Mouse (Mus musculus) heart, embryonic 10.5 days (tissue): ENCODE measurements around the gene Avil. TPM values are rescaled to one million over a fixed set of nuclear protein-coding genes. Genes with fewer than 3 reads are reported as not detected.

Experiments used
- DNase-seq: peaks from one replicate; pipeline ENCODE4 v3.0.0-alpha.2; 2017; ENCODE audit warnings: low spot score
- H3K27ac ChIP-seq: fragments of 300-500 bp; sonication (generic); 2 replicates; pipeline ENCODE4 v1.5.1; 2016; ENCODE audit warnings: mild to moderate bottlenecking
- H3K27me3 ChIP-seq: fragments of 300-500 bp; sonication (generic); 2 replicates; pipeline ENCODE4 v1.6.1; 2016; ENCODE audit warnings: mild to moderate bottlenecking; ENCODE audit not compliant: poor library complexity, insufficient read depth, severe bottlenecking
- H3K36me3 ChIP-seq: fragments of 300-500 bp; sonication (generic); 2 replicates; pipeline ENCODE4 v1.6.1; 2016; ENCODE audit warnings: mild to moderate bottlenecking, moderate library complexity
- H3K4me1 ChIP-seq: fragments of 300-500 bp; sonication (generic); 2 replicates; pipeline ENCODE4 v1.6.1; 2016; ENCODE audit warnings: mild to moderate bottlenecking
- H3K4me3 ChIP-seq: fragments of 300-500 bp; sonication (generic); 2 replicates; pipeline ENCODE4 v1.5.1; 2016; ENCODE audit warnings: mild to moderate bottlenecking, moderate library complexity
- H3K9me3 ChIP-seq: fragments of 300-500 bp; sonication (generic); 2 replicates; pipeline ENCODE4 v1.6.1; 2016; ENCODE audit warnings: mild to moderate bottlenecking, moderate library complexity
- WGBS: fragments of 180-500 bp; shearing (Covaris S2); methylation state at CpG from one replicate; pipeline ENCODE4 v1.1.7; 2016; 5-methylcytosine and 5-hydroxymethylcytosine counted together
- polyA plus RNA-seq: library from polyadenylated mRNA; unstranded; fragments of >200 nt; fragmentation: Nextera tagmentation; extraction: Ambion mirVana; gene quantifications from 2 replicates; pipeline ENCODE4 v1.2.1, GENCODE M21; 2016

Gene Avil
- polyA plus RNA-seq, 1 experiment from 2014 or later: not detected

DNA sequence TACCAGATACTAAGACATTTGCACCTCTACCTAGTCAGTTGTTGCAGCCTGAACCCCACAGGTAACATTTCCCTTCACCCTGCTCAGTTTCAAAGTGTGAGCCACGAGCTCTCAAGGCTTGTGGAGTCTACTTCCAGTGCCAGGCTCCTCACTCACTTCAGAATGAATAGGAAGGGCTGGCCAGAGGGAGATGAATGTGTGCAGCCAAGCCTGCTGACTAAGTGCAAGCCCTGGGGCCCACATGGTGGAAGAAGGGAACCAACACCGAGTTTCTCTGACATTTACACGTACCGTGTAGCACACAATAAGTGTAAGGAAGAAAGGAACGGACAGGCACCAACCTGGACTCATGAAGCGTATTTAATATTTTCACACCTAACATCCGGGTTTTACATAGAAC lies 3.3 kb downstream of the Avil start:
- H3K27me3 ChIP-seq: no peaks in the 10 kb centered on the region
- DNase-seq: no peak
- H3K36me3 ChIP-seq: peaks cover 18% of the 10 kb centered on the region
- WGBS: 83% methylated on average over 7 of the region's 7 CpGs
- peaks cover 7% of the 10 kb centered on the region for H3K4me1 ChIP-seq
- no peak overlapping the region for H3K4me3 ChIP-seq
- no peak overlapping the region for H3K27ac ChIP-seq
- H3K9me3 ChIP-seq: no peaks in the 10 kb centered on the region

- DNase-seq: no peak
- no peak overlapping the region for H3K4me3 ChIP-seq
- no peaks in the 10 kb centered on the region; the same call in 1 of the 2 replicates for H3K4me1 ChIP-seq
- no peaks in the 10 kb centered on the region for H3K9me3 ChIP-seq
- H3K27ac ChIP-seq: no peak overlapping the region
- no peaks in the 10 kb centered on the region for H3K27me3 ChIP-seq
- 51% methylated on average over 5 of the region's 5 CpGs for WGBS
- H3K36me3 ChIP-seq: no peaks in the 10 kb centered on the region
These were observed 16.0 kb downstream of the Avil start for GRCm38 (mm10) chr10:127016488-127016887.

GRCm38 (mm10) chr10:127017071-127017470 lies 16.6 kb downstream of the Avil start:
- 19% methylated on average over 2 of the region's 2 CpGs for WGBS
- Histone ChIP-seq H3K27me3 (no peaks in the 10 kb centered on the region), H3K4me1 (no peaks in the 10 kb centered on the region; the same call in 1 of the 2 replicates), H3K36me3 (peaks cover 6% of the 10 kb centered on the region; the same call in 1 of the 2 replicates), H3K4me3 (no peak overlapping the region), H3K9me3 (no peaks in the 10 kb centered on the region), H3K27ac (no peak overlapping the region)
- no peak for DNase-seq

- no peak overlapping the region for H3K4me3 ChIP-seq
- WGBS: 77% methylated on average over 16 of the region's 16 CpGs
- no peaks in the 10 kb centered on the region for H3K27me3 ChIP-seq
- peaks cover 17% of the 10 kb centered on the region for H3K36me3 ChIP-seq
- H3K4me1 ChIP-seq: no peaks in the 10 kb centered on the region; the same call in 1 of the 2 replicates
- no peak overlapping the region for H3K27ac ChIP-seq
- DNase-seq: no peak
- no peaks in the 10 kb centered on the region for H3K9me3 ChIP-seq
These were observed 17.9 kb downstream of the Avil start for GRCm38 (mm10) chr10:127018422-127018821.

DNA sequence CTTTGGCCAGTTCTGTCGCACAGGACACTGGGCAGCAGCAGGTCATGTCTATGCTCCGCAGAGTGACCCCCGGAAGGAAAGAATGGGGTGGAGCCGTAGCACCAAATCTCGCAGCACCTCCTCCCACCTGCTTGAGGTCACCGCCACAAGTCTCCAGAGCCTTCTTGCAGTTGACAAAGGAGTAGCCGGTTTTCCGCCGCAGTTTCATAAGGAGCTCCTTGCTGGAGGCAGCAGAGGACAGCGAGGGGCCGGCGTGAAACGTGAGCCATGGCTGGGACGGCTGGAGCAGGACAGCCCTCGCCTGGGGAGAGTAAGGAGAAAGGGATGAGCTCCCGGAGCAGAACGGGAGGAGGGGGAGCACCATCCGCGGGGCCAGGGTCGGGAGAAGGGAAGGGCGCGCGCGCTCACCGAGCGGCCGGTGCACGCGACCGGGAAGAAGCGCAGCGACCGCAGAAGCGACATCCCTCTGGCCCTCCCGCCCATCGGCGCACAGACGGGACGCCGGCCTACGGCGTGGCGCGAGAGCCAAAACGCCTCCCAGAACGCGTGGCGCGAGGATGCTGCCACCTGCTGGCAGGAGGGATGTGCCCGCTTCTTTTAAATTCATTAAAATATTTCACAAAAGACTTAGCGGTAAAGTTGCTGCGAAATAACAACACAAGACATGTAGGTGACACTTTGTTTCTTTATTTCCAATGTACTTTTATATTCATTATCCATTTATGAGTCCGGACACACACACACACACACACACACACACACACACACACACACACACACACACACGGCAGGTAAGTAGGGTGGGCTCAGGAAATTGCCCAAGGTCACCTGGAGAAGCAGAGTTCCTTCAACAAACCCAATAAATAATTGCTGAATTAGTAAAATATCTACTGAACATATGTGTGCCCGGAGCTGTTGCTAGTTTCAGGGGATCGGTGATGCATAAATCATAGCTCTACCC lies 30.1 kb downstream of the Avil start, which contains the start of gene Tsfm:
TSS of gene Tsfm (minus strand) at position 505 of the 961 bp plus-strand sequence.
- H3K4me3 ChIP-seq: peak within 1 kb of the TSS; percentile 78
- H3K9me3 ChIP-seq: no peaks in the 10 kb centered on the region
- no peaks in the 10 kb centered on the region for H3K27me3 ChIP-seq
- DNase-seq: peak; percentile 93
- 5% methylated on average over 56 of the region's 56 CpGs for WGBS
- H3K27ac ChIP-seq: peak within 1 kb of the TSS; percentile 96
- H3K36me3 ChIP-seq: peaks cover 38% of the 10 kb centered on the region
- H3K4me1 ChIP-seq: 0 out of 2 replicates have a peak, but pooled peaks cover 3% of the 10 kb centered on the region

GRCm38 (mm10) chr10:127033301-127033741 lies 32.8 kb downstream of the Avil start:
- Histone ChIP-seq H3K4me1 (0 out of 2 replicates have a peak, but pooled peaks cover 3% of the 10 kb centered on the region), H3K4me3 (no peak overlapping the region), H3K9me3 (no peaks in the 10 kb centered on the region), H3K27me3 (0 out of 2 replicates have a peak, but pooled peaks cover 12% of the 10 kb centered on the region), H3K27ac (no peak overlapping the region), H3K36me3 (peaks cover 11% of the 10 kb centered on the region)
- DNase-seq: no peak
- WGBS: 64% methylated on average over 8 of the region's 8 CpGs

DNA sequence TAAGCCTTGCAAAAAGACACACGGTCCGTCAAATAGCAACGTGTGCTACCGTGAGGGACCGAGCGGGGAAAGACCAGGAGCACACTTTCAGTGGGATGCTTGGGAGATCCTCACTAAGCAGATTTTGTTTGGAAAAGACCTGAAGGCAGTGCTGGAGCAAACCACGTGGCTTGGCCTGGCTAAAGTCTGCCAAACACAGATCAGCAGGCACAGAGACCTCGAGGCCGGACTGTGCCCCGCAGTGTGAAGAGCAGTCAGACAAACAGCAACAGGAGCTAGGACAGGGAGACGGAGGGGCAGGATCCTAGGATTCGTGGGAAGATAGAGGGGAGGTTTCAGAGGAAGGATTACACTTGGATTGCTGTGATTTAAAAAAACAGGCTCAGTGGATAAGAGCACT lies 35.8 kb downstream of the Avil start:
- no peak overlapping the region for H3K27ac ChIP-seq
- H3K4me3 ChIP-seq: no peak overlapping the region
- H3K36me3 ChIP-seq: no peaks in the 10 kb centered on the region
- H3K27me3 ChIP-seq: peaks cover 34% of the 10 kb centered on the region
- H3K9me3 ChIP-seq: no peaks in the 10 kb centered on the region
- 78% methylated on average over 12 of the region's 12 CpGs for WGBS
- no peak for DNase-seq
- H3K4me1 ChIP-seq: peaks cover 7% of the 10 kb centered on the region

DNA sequence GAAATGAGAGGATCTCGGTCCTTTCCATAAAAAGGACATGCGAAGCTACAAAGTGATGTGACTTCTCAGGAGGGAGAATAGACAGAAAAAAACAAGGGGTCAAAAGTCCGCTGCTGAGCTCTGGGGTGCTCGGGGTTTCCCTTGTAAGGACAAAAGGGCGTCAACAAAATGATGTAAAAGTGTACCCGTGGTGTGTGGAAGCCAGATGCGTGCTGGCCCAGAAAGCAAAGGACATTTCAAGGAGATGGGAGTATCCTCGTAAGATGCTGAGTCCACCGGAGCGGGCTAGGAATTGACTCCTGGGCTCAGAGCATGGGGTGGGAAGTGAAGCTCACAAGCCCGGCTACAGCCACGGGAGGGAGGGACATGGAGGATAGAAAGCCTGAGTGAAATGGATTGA lies 37.1 kb downstream of the Avil start:
- no peaks in the 10 kb centered on the region for H3K36me3 ChIP-seq
- WGBS: 71% methylated on average over 12 of the region's 12 CpGs
- peaks cover 19% of the 10 kb centered on the region for H3K4me1 ChIP-seq

GRCm38 (mm10) chr10:127040569-127041214 lies 40.2 kb downstream of the Avil start:
- DNase-seq: no peak
- WGBS: 2% methylated on average over 20 of the region's 20 CpGs

More for the DNA sequence above, 37.1 kb downstream of the Avil start:
- Histone ChIP-seq H3K27me3 (peaks cover 35% of the 10 kb centered on the region), H3K4me3 (no peak overlapping the region), H3K9me3 (no peaks in the 10 kb centered on the region), H3K27ac (no peak overlapping the region)
- no peak for DNase-seq

DNA sequence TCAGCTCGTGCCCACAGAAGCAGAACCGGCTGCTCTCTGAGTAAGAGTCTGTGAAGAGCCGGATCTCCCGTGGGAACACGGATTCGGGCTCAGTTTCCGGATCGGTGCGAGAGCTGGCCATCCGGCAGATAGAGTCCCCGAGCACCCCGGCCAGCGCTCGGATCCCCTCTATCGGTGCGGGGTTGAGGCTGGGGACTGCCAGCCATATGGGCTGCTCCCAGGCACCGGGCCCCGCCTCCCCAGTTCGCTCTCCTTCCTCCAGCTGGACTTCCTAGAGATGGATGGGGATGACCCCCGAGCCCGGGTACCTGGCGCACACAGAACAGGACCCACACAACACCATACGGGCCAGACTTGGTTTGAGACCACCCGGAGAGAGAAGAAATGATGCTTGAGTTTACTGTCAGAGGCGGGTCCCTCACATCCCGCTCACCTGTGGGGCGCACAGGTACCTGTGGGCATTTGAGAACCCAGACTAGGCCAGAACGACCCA lies 40.8 kb downstream of the Avil start, which contains the start of the genes Mettl1 and Eef1akmt3:
TSS of gene Mettl1 (plus strand) at position 141 of the 493 bp plus-strand sequence.
TSS of gene Eef1akmt3 (minus strand) at position 240 of the 493 bp plus-strand sequence.
- H3K4me1 ChIP-seq: peaks cover 25% of the 10 kb centered on the region
- 0% methylated on average over 28 of the region's 28 CpGs for WGBS
- H3K27ac ChIP-seq: peak within 1 kb of the TSS; percentile 97
- H3K9me3 ChIP-seq: no peaks in the 10 kb centered on the region
- H3K4me3 ChIP-seq: peak within 1 kb of the TSS; percentile 98
- peaks cover 32% of the 10 kb centered on the region for H3K27me3 ChIP-seq
- DNase-seq: no peak
- peaks cover 28% of the 10 kb centered on the region for H3K36me3 ChIP-seq

More at GRCm38 (mm10) chr10:127040569-127041214, 40.2 kb downstream of the Avil start:
- peaks cover 25% of the 10 kb centered on the region for H3K4me1 ChIP-seq
- peaks cover 35% of the 10 kb centered on the region for H3K27me3 ChIP-seq
- H3K4me3 ChIP-seq: peak overlapping the region; percentile 98
- H3K9me3 ChIP-seq: no peaks in the 10 kb centered on the region
- H3K36me3 ChIP-seq: peaks cover 23% of the 10 kb centered on the region
- H3K27ac ChIP-seq: peak overlapping the region; percentile 97

GRCm38 (mm10) chr10:127041774-127042338 lies 41.3 kb downstream of the Avil start:
- H3K4me3 ChIP-seq: peak overlapping the region; percentile 98
- H3K27me3 ChIP-seq: peaks cover 37% of the 10 kb centered on the region
- DNase-seq: peak; percentile 96
- H3K4me1 ChIP-seq: peaks cover 25% of the 10 kb centered on the region
- H3K9me3 ChIP-seq: no peaks in the 10 kb centered on the region
- peaks cover 29% of the 10 kb centered on the region for H3K36me3 ChIP-seq
- peak overlapping the region; percentile 97 for H3K27ac ChIP-seq
- under 1% methylated on average over 44 of the region's 44 CpGs for WGBS

- no peak for DNase-seq
- Histone ChIP-seq H3K9me3 (no peaks in the 10 kb centered on the region), H3K4me3 (peak overlapping the region; percentile 98), H3K27ac (peak overlapping the region; percentile 97), H3K4me1 (peaks cover 25% of the 10 kb centered on the region), H3K27me3 (peaks cover 44% of the 10 kb centered on the region), H3K36me3 (peaks cover 33% of the 10 kb centered on the region)
- WGBS: 22% methylated on average over 5 of the region's 5 CpGs
These were observed 42.1 kb downstream of the Avil start for GRCm38 (mm10) chr10:127042468-127043115.
